Mouse (Mus musculus): ENCODE data around the gene Arhgef12.
"Not testable (repeated sequence)": the region's sequence is repeated elsewhere in the genome, so short reads cannot be mapped to it uniquely, and the experiment has no call there.

Arhgef12 gene

GRCm38 (mm10) chr9:43000595-43001250 is 106.3 kb downstream of the Arhgef12 start:
- DNase-seq (ENCODE audit: low spot score) = no peak

GRCm38 (mm10) chr9:43000070-43000469 is 107.0 kb downstream of the Arhgef12 start:
- DNase-seq (ENCODE audit: low spot score) = no peak

GRCm38 (mm10) chr9:42997526-42997925 is 109.5 kb downstream of the Arhgef12 start:
- no peak for DNase-seq (ENCODE audit: low spot score)

GRCm38 (mm10) chr9:42995298-42995697 is 111.7 kb downstream of the Arhgef12 start:
- no peak for DNase-seq (ENCODE audit: low spot score)

GRCm38 (mm10) chr9:42994708-42995107 is 112.3 kb downstream of the Arhgef12 start:
- no peak for DNase-seq (ENCODE audit: low spot score)

GRCm38 (mm10) chr9:42993659-42994058 is 113.4 kb downstream of the Arhgef12 start:
- no peak for DNase-seq (ENCODE audit: low spot score)

- DNase-seq (ENCODE audit: low spot score) = no peak
These were observed 119.1 kb downstream of the Arhgef12 start for GRCm38 (mm10) chr9:42987988-42988387.

GRCm38 (mm10) chr9:42968894-42969521 is 138.0 kb downstream of the Arhgef12 start:
- no peak for DNase-seq (ENCODE audit: low spot score)

GRCm38 (mm10) chr9:42967731-42968130 is 139.3 kb downstream of the Arhgef12 start:
- no peak for DNase-seq (ENCODE audit: low spot score)

- DNase-seq (ENCODE audit: low spot score) = not testable (repeated sequence)
These were observed 142.2 kb downstream of the Arhgef12 start for GRCm38 (mm10) chr9:42964809-42965208.

- DNase-seq (ENCODE audit: low spot score) = no peak
These were observed 142.7 kb downstream of the Arhgef12 start for GRCm38 (mm10) chr9:42964366-42964765.

- no peak for DNase-seq (ENCODE audit: low spot score)
These were observed 144.5 kb downstream of the Arhgef12 start for GRCm38 (mm10) chr9:42962506-42962905.

GRCm38 (mm10) chr9:42958401-42958800 is 148.6 kb downstream of the Arhgef12 start:
- DNase-seq (ENCODE audit: low spot score) = no peak

GRCm38 (mm10) chr9:42948381-42948780 is 158.7 kb downstream of the Arhgef12 start:
- DNase-seq (ENCODE audit: low spot score) = no peak

GRCm38 (mm10) chr9:42945174-42945573 is 161.9 kb downstream of the Arhgef12 start:
- no peak for DNase-seq (ENCODE audit: low spot score)

GRCm38 (mm10) chr9:42944536-42945006 is 162.5 kb downstream of the Arhgef12 start:
- peak; percentile 86 for DNase-seq (ENCODE audit: low spot score)

GRCm38 (mm10) chr9:42943781-42944535 is 163.1 kb downstream of the Arhgef12 start, which contains the start of gene Grik4:
Gene Grik4 (minus strand): TSS chr9:42944493.
- peak; percentile 38 for DNase-seq (ENCODE audit: low spot score)

GRCm38 (mm10) chr9:42943057-42943529 is 163.9 kb downstream of the Arhgef12 start:
- DNase-seq (ENCODE audit: low spot score) = peak; percentile 16

GRCm38 (mm10) chr9:42942148-42942547 is 164.9 kb downstream of the Arhgef12 start:
- no peak for DNase-seq (ENCODE audit: low spot score)

- DNase-seq (ENCODE audit: low spot score) = no peak
These were observed 174.9 kb downstream of the Arhgef12 start for GRCm38 (mm10) chr9:42932146-42932545.

GRCm38 (mm10) chr9:42927498-42927897 is 179.5 kb downstream of the Arhgef12 start:
- DNase-seq (ENCODE audit: low spot score) = no peak

GRCm38 (mm10) chr9:42926564-42926963 is 180.5 kb downstream of the Arhgef12 start:
- no peak for DNase-seq (ENCODE audit: low spot score)

GRCm38 (mm10) chr9:42921830-42922229 is 185.2 kb downstream of the Arhgef12 start:
- no peak for DNase-seq (ENCODE audit: low spot score)

Measured in ovary, postnatal 36 days (tissue).